Mouse (Mus musculus): ENCODE data around the gene Csf3. TPM values are rescaled to one million over a fixed set of nuclear protein-coding genes. Genes with fewer than 3 reads are reported as not detected.
"Not testable (repeated sequence)": the region's sequence is repeated elsewhere in the genome, so short reads cannot be mapped to it uniquely, and the experiment has no call there.

Csf3 gene
- total and polyA plus RNA-seq, 3 experiments, result 0.21 TPM; not detected in 2

GRCm38 (mm10) chr11:98675829-98676363 is 25.2 kb upstream of the Csf3 start:
- in situ Hi-C loops (cut with MboI; ENCODE audit: low pct_ligation_motif_present, low pct_unique_long_range_greater_than_20kb, low sequenced_read_pairs) (loop anchor here (10.0 kb wide), 1 partner anchor 71 kb away; no protein-coding TSS in a partner anchor), dilution Hi-C loops (cut with MboI; ENCODE audit: extremely low pct_ligation_motif_present, extremely low pct_unique_long_range_greater_than_20kb, low sequenced_read_pairs) (no loop called here)
- peaks cover 14 to 33% of the 10 kb centered on the region in 2 experiments for H3K4me1 ChIP-seq (ENCODE audit: control insufficient read depth in 1 of 2, insufficient read depth in 2 of 2)
- TF ChIP-seq ZKSCAN1 (IDR thresholded peaks at IDR 0.05; ENCODE audit: borderline replicate concordance, low read depth, low read length) (peak; percentile 32), IRF4 (IDR thresholded peaks at IDR 0.05; ENCODE audit: low read depth, low read length) (no peak)
- no peak overlapping the region for H3K27ac ChIP-seq (ENCODE audit: insufficient read depth, low read depth)
- H3K4me3 ChIP-seq (replicated peaks in 1 of 3; ENCODE audit: low read depth in 2 of 3, low read length in 2 of 3, poor library complexity in 1 of 3), result no peak overlapping the region
- H3K4me2 ChIP-seq (ENCODE audit: insufficient read depth, low read depth, poor library complexity, severe bottlenecking), result no peak overlapping the region
- no peaks in the 10 kb centered on the region for H3K9me3 ChIP-seq (replicated peaks; ENCODE audit: low read length)
- no peaks in the 10 kb centered on the region for H3K36me3 ChIP-seq (replicated peaks in 1 of 2; ENCODE audit: control insufficient read depth in 1 of 2, insufficient read depth in 1 of 2, low read length in 1 of 2)
- H3K27me3 ChIP-seq (replicated peaks), result peaks cover 39% of the 10 kb centered on the region
- no peak overlapping the region for H3K9ac ChIP-seq (ENCODE audit: insufficient read depth, low read depth)
- no peaks in the 10 kb centered on the region for H3K79me2 ChIP-seq (replicated peaks; ENCODE audit: control insufficient read depth, extremely low read depth, insufficient read depth, poor library complexity, severe bottlenecking)
- DNase-seq (ENCODE audit: extremely low read depth), result no peak

GRCm38 (mm10) chr11:98680023-98680422 is 21.0 kb upstream of the Csf3 start:
- no peak for DNase-seq (ENCODE audit: extremely low read depth)
- TF ChIP-seq ZC3H11A (IDR thresholded peaks at IDR 0.05; ENCODE audit: low read depth, low read length) (no peak), CTCF (conservative IDR thresholded peaks at IDR 0.05 in 1 of 2, IDR thresholded peaks at IDR 0.05 in 1 of 2; ENCODE audit: low read depth in 2 of 2, low read length in 2 of 2) (peak; percentile 9 to 63; a peak in 2 of 4 replicates), POLR2AphosphoS2 (IDR thresholded peaks at IDR 0.05; ENCODE audit: low read depth, low read length) (no peak)
- Histone ChIP-seq H3K4me1 (ENCODE audit: control insufficient read depth in 1 of 2, insufficient read depth in 2 of 2) (peaks cover 18 to 41% of the 10 kb centered on the region in 2 experiments), H3K4me2 (ENCODE audit: insufficient read depth, low read depth, poor library complexity, severe bottlenecking) (no peak overlapping the region), H3K79me2 (replicated peaks; ENCODE audit: control insufficient read depth, extremely low read depth, insufficient read depth, poor library complexity, severe bottlenecking) (peaks cover 25% of the 10 kb centered on the region), H3K36me3 (replicated peaks in 1 of 2; ENCODE audit: control insufficient read depth in 1 of 2, insufficient read depth in 1 of 2, low read length in 1 of 2) (peaks cover 2 to 9% of the 10 kb centered on the region in 2 experiments), H3K27me3 (replicated peaks) (peaks cover 30% of the 10 kb centered on the region), H3K27ac (ENCODE audit: insufficient read depth, low read depth) (no peak overlapping the region), H3K9ac (ENCODE audit: insufficient read depth, low read depth) (no peak overlapping the region), H3K4me3 (replicated peaks in 1 of 3; ENCODE audit: low read depth in 2 of 3, low read length in 2 of 3, poor library complexity in 1 of 3) (no peak overlapping the region), H3K9me3 (replicated peaks; ENCODE audit: low read length) (no peaks in the 10 kb centered on the region)
- dilution Hi-C loops (cut with MboI; ENCODE audit: extremely low pct_ligation_motif_present, extremely low pct_unique_long_range_greater_than_20kb, low sequenced_read_pairs) (no loop called here), in situ Hi-C loops (cut with MboI; ENCODE audit: low pct_ligation_motif_present, low pct_unique_long_range_greater_than_20kb, low sequenced_read_pairs) (no loop called here)

DNA sequence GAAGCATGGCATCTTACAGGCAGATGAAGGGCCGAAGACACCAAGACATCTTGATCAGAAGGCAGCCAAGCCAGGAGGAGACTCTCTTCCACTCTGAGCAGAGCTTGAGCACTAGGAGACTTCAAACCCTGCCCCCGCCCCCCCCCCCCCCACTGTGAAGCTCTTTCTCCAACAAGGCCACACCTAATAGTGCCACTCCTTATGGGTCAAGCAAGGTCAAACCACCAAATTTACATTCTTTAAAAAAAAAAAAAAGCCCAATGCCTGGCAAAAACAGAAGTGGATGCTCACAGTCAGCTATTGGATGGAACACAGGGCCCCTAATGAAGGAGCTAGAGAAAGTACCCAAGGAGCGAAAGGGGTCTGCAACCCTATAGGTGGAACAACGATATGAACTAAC is 20.5 kb upstream of the Csf3 start:
- dilution Hi-C loops (cut with MboI; ENCODE audit: extremely low pct_ligation_motif_present, extremely low pct_unique_long_range_greater_than_20kb, low sequenced_read_pairs); H3K9me3 ChIP-seq (replicated peaks; ENCODE audit: low read length); H3K4me3 ChIP-seq (replicated peaks in 1 of 3; ENCODE audit: low read depth in 2 of 3, low read length in 2 of 3, poor library complexity in 1 of 3); H3K9ac ChIP-seq (ENCODE audit: insufficient read depth, low read depth); in situ Hi-C loops (cut with MboI; ENCODE audit: low pct_ligation_motif_present, low pct_unique_long_range_greater_than_20kb, low sequenced_read_pairs); H3K27ac ChIP-seq (ENCODE audit: insufficient read depth, low read depth): not testable (repeated sequence)
- peak; percentile 89 for TF ChIP-seq ZNF384 (IDR thresholded peaks at IDR 0.05; ENCODE audit: low read depth, low read length)
- Histone ChIP-seq H3K4me2 (ENCODE audit: insufficient read depth, low read depth, poor library complexity, severe bottlenecking) (0 out of 2 replicates have a peak overlapping the region, but pooled peaks have one; percentile 19), H3K27me3 (replicated peaks) (peaks cover 30% of the 10 kb centered on the region), H3K4me1 (ENCODE audit: control insufficient read depth in 1 of 2, insufficient read depth in 2 of 2) (peaks cover 18 to 39% of the 10 kb centered on the region in 2 experiments), H3K79me2 (replicated peaks; ENCODE audit: control insufficient read depth, extremely low read depth, insufficient read depth, poor library complexity, severe bottlenecking) (peaks cover 29% of the 10 kb centered on the region), H3K36me3 (replicated peaks in 1 of 2; ENCODE audit: control insufficient read depth in 1 of 2, insufficient read depth in 1 of 2, low read length in 1 of 2) (peaks cover 7 to 15% of the 10 kb centered on the region in 2 experiments)
- peak; percentile 38 for DNase-seq (ENCODE audit: extremely low read depth)
